Mouse (Mus musculus) lung, adult 2 months (tissue): ENCODE measurements at regions not wholly inside any gene's neighbourhood (a gene's known extent, or its start where the extent isn't known, plus 50 kb on each side); places are given as distances from the start of the nearest gene placed in this dataset.

Experiments
- CTCF ChIP-seq: fragments of 200-500 bp; IDR thresholded peaks from 2 replicates; pipeline ENCODE4 v1.5.1; 2011; ENCODE audit warnings: mild to moderate bottlenecking, low read length, control low read depth; ENCODE audit not compliant: insufficient read depth
- POLR2A ChIP-seq: fragments of 200-500 bp; IDR thresholded peaks from 2 replicates; pipeline ENCODE4 v1.6.1; 2011; ENCODE audit warnings: low read depth, mild to moderate bottlenecking, control low read depth, low read length, borderline replicate concordance; ENCODE audit errors: extremely low read depth

DNA sequence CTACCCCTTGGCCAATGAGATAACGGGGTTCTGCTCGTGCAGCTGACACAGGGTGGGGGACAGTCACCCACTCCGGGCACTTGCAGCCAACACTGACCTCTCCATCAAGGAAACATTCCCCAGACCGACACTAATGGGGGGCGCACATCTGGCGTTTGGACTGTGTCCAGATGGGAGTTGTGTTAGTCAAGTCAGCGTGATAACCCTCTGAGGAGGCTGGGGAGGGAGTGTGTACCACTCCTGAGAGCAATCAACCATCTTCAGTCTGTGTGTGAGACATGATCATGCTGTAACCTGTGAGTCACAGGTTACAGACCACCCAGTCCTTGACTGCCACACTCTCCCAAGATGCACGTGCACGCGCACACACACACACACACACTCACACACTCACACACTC, 106.9 kb upstream of the Pkdcc start:
- TF ChIP-seq CTCF (no peak), POLR2A (no peak)
